Mouse (Mus musculus) heart, embryonic 13.5 days (tissue): Measurements from ENCODE around the gene Smtnl2. TPM values are rescaled to one million over a fixed set of nuclear protein-coding genes. Genes with fewer than 3 reads are reported as not detected.

Experiments
- ATAC-seq: fragments of 200-750 bp; cut with Nextera tagmentation; 2 replicates; pipeline ENCODE4 v1.8.0; 2017; ENCODE audit warnings: moderate TSS enrichment; ENCODE audit not compliant: insufficient number of reproducible peaks, low FRiP score, low TSS enrichment; ENCODE audit errors: extremely low read depth
- H3K27ac ChIP-seq: fragments of 300-500 bp; sonication (generic); replicated peaks from 2 replicates; pipeline ENCODE4 v1.5.1; 2015; ENCODE audit warnings: moderate library complexity, mild to moderate bottlenecking, inconsistent platforms
- H3K27me3 ChIP-seq: fragments of 300-500 bp; sonication (generic); replicated peaks from 2 replicates; pipeline ENCODE4 v1.6.1; 2015; ENCODE audit warnings: mild to moderate bottlenecking, inconsistent platforms
- H3K36me3 ChIP-seq: fragments of 300-500 bp; sonication (generic); 2 replicates; pipeline ENCODE4 v1.6.1; 2015; ENCODE audit warnings: mild to moderate bottlenecking, inconsistent platforms
- H3K4me1 ChIP-seq: fragments of 300-500 bp; sonication (generic); 2 replicates; pipeline ENCODE4 v1.6.1; 2015; ENCODE audit warnings: inconsistent platforms
- H3K4me2 ChIP-seq: fragments of 300-500 bp; sonication (generic); 2 replicates; pipeline ENCODE4 v1.6.1; 2015; ENCODE audit warnings: inconsistent platforms, mild to moderate bottlenecking, moderate library complexity
- H3K4me3 ChIP-seq: fragments of 300-500 bp; sonication (generic); 2 replicates; pipeline ENCODE4 v1.5.1; 2015; ENCODE audit warnings: moderate library complexity, mild to moderate bottlenecking, inconsistent platforms
- H3K9ac ChIP-seq: fragments of 300-500 bp; sonication (generic); 2 replicates; pipeline ENCODE4 v1.6.1; 2015; ENCODE audit warnings: inconsistent platforms, mild to moderate bottlenecking, moderate library complexity
- H3K9me3 ChIP-seq: fragments of 300-500 bp; sonication (generic); 2 replicates; pipeline ENCODE4 v1.6.1; 2016; ENCODE audit warnings: inconsistent platforms
- WGBS: fragments of 180-500 bp; shearing (Covaris S2); methylation state at CpG from one replicate; pipeline ENCODE4 v1.1.7; 2015; ENCODE audit warnings: mixed read lengths; 5-methylcytosine and 5-hydroxymethylcytosine counted together
- polyA plus RNA-seq: library from polyadenylated mRNA; unstranded; fragments of >200 nt; fragmentation: Nextera tagmentation; extraction: Ambion mirVana; gene quantifications from 2 replicates; pipeline ENCODE4 v1.2.1, GENCODE M21; 2015

Smtnl2 gene
- polyA plus RNA-seq, 1 experiment from 2014 or later = 145 TPM

DNA sequence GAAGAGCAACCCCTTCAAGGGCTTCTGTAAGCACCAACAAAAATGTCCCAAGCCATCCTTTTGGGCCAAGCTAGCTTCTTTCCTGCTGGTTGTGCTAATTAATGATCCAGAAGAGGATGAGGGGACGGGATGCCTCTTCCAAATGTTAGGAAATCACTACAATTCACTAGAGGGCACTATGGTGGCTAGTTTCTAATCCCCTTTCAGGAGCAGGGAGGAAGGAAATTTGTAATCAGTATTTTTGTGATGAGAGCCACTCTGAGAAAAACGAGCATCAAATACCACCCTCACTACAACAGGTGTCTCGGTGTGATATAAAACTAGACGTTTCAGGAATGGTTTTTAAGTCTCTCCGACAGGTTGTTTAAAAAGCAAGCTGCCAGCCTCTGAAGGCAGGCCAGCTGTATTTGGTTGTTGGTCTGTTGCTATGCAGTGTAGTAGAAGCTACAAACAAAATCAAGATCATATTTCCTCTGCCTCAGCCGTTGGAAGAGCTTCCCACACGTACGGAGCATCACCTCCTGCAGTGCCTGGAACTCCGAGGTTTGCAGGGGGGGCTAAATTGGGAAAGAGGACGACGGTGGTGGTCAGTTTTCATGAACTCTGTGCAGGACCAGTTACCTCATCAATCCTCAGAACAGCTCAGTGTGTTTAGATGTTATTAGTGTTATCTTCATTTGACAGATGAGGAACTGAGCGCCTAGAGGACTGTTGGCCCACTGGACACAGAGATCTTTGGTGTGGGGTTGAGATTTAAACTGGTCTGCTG, 41.4 kb downstream of the Smtnl2 start:
- no peak overlapping the region for H3K4me3 ChIP-seq
- H3K4me2 ChIP-seq = no peak overlapping the region
- no peaks in the 10 kb centered on the region for H3K9me3 ChIP-seq
- ATAC-seq = no peak
- H3K27ac ChIP-seq = no peak overlapping the region
- 18% methylated on average over 12 of the region's 12 CpGs for whole genome bisulfite sequencing
- no peaks in the 10 kb centered on the region for H3K27me3 ChIP-seq
- peaks cover 18% of the 10 kb centered on the region for H3K4me1 ChIP-seq
- H3K36me3 ChIP-seq = 0 out of 2 replicates have a peak, but pooled peaks cover 2% of the 10 kb centered on the region
- H3K9ac ChIP-seq = no peak overlapping the region

DNA sequence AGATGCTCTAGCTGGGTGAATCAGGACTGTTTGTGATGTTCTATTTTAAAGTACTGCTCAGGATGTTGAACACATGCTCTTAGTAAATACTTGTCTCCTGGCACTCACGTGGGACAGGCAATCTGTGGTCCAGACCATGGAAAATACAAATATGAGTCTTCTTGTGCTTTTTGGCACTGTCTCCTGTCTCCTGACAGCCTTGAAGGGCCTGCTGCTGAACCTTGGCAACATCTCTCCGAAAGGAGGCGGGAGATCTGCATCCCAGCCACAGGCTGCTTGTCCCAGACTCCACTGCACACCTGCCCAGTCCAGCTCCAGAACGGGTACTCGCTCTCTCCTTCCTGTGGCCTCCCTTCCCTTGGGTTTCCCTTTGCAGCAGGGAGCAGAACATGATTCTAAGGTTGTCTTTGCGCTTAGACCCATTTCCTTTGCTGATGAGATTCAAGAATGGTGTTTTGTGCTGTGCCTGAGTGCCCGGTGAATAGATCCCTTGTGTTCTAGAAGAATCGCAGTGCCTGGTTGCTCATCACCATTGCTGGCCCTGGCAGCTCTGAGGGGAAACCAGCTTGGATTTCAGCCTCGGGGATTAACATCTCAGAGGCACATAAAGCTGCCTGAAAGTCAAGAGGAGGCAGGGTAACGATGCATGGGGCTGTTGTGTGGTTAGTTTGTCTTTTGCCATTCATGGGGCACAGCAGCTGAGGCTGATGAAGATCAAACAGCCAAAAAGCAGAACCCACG, 43.4 kb downstream of the Smtnl2 start:
- no peak for ATAC-seq
- Histone ChIP-seq H3K27ac (no peak overlapping the region), H3K9ac (no peak overlapping the region), H3K4me1 (peaks cover 26% of the 10 kb centered on the region), H3K9me3 (no peaks in the 10 kb centered on the region), H3K4me2 (no peak overlapping the region), H3K4me3 (no peak overlapping the region), H3K36me3 (no peaks in the 10 kb centered on the region), H3K27me3 (no peaks in the 10 kb centered on the region)
- WGBS = 64% methylated on average over 11 of the region's 11 CpGs

DNA sequence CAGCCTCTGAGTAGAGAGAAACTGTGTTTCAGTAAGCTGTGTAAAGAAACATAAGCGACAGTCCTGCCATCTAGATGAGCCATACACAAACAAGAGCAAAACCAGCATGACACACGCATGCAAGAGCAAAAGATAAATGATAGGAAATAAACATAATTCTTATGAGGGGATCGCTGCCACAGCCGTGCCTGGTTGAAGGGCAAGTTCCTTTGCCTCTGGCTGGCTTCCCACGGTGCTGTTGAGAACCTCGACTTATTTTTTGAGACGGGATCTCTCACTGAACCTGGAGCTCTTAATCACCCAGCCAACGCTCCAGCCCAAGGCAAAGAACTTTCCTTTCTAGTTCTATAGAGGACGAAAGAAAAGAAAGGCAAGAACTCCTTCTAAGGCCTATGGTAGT, 45.4 kb downstream of the Smtnl2 start:
- Histone ChIP-seq H3K9ac (no peak overlapping the region), H3K9me3 (no peaks in the 10 kb centered on the region), H3K36me3 (no peaks in the 10 kb centered on the region), H3K27me3 (no peaks in the 10 kb centered on the region), H3K4me1 (peaks cover 37% of the 10 kb centered on the region), H3K27ac (no peak overlapping the region), H3K4me2 (no peak overlapping the region), H3K4me3 (no peak overlapping the region)
- ATAC-seq = no peak
- 82% methylated on average over 9 of the region's 9 CpGs for WGBS

DNA sequence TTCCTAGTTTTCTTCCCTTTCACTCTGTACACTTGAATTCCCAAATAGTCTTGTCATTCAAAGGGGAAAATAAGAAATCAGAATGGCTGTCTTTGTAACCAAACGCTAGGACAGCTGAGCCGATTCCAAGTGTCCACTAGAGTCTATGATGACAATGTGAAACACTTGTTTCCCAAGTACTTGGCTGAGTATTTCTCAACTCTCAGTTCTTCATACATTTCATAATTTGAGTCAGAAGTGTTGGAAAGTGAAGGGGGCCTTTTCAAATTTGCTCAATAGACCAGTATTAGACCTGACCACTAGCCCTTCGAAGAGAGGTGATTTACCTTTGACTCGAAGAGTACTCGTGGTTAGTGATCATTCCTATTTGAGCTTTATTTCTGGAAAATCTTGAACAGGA, 47.0 kb downstream of the Smtnl2 start:
- no peak overlapping the region for H3K4me2 ChIP-seq
- peaks cover 24% of the 10 kb centered on the region for H3K4me1 ChIP-seq
- H3K4me3 ChIP-seq = no peak overlapping the region
- H3K27ac ChIP-seq = no peak overlapping the region
- no peaks in the 10 kb centered on the region for H3K27me3 ChIP-seq
- H3K36me3 ChIP-seq = no peaks in the 10 kb centered on the region
- ATAC-seq = no peak
- WGBS = 87% methylated on average over 5 of the region's 5 CpGs
- no peaks in the 10 kb centered on the region for H3K9me3 ChIP-seq
- no peak overlapping the region for H3K9ac ChIP-seq

DNA sequence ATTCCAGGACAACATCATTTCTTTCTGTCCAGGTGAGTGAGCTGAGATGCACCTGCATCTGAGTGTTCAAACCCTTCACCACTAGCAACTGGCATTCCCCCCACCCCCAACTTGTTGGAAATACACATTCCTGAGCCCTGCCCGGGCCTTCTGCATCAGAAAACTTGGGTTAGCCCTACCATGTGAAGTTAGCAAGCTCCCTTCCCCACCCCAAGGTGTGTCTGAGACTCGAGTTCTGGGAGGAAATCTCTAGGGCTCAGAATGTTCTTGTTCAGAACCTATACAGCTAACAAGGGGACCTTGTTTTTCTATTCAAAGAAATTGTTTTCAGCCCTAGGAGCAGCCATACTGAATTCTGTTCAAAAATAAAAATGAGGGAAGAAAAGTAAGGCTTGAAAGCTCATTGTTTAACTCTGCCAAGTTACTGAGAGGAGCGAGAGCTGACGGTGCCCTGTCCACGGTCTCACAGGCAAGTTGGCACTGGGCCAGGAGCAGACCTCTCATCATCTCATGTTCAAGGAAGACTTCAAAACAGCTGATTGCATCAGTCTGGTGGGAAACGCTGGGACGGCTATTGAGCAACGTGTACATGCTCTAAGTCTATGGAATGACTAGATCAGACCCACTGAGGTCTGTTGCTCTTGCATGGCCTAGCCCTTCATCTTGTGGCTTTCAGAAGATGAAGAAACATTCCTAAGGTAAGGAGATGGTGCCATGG, 47.8 kb downstream of the Smtnl2 start:
- Histone ChIP-seq H3K27ac (no peak overlapping the region), H3K9me3 (no peaks in the 10 kb centered on the region), H3K9ac (no peak overlapping the region), H3K27me3 (no peaks in the 10 kb centered on the region), H3K36me3 (no peaks in the 10 kb centered on the region), H3K4me3 (no peak overlapping the region), H3K4me2 (no peak overlapping the region), H3K4me1 (peaks cover 20% of the 10 kb centered on the region)
- ATAC-seq = no peak
- WGBS = 29% methylated on average over 8 of the region's 8 CpGs

DNA sequence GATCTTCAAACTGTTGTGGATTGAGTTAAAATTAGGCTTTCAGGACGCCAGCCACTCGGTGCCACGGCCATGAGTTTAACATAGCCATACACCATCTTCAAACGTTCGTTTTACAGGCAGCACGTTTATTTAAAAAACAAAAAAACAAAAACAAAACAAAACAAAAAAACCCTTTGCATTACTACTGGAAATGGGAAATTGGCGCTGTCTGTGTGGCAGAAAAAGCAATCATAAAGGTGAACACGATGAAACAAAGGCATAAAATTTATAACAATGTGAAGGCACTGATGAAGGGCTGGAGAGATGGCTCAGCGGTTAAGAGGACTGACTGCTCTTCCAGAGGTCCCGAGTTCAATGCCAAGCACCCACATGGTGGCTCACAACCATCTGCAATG, 49.2 kb downstream of the Smtnl2 start, which contains the start of gene Tekt1:
Gene Tekt1, minus strand, starts transcription at position 96 of the 395 bp plus-strand sequence.
- ATAC-seq = no peak
- Histone ChIP-seq H3K27ac (no peak within 1 kb of the TSS), H3K4me2 (peak within 1 kb of the TSS; percentile 92), H3K36me3 (no peaks in the 10 kb centered on the region), H3K9me3 (no peaks in the 10 kb centered on the region), H3K4me3 (peak within 1 kb of the TSS; percentile 57), H3K4me1 (peaks cover 20% of the 10 kb centered on the region), H3K27me3 (no peaks in the 10 kb centered on the region), H3K9ac (peak within 1 kb of the TSS; percentile 78)
- 32% methylated on average over 10 of the region's 10 CpGs for WGBS

DNA sequence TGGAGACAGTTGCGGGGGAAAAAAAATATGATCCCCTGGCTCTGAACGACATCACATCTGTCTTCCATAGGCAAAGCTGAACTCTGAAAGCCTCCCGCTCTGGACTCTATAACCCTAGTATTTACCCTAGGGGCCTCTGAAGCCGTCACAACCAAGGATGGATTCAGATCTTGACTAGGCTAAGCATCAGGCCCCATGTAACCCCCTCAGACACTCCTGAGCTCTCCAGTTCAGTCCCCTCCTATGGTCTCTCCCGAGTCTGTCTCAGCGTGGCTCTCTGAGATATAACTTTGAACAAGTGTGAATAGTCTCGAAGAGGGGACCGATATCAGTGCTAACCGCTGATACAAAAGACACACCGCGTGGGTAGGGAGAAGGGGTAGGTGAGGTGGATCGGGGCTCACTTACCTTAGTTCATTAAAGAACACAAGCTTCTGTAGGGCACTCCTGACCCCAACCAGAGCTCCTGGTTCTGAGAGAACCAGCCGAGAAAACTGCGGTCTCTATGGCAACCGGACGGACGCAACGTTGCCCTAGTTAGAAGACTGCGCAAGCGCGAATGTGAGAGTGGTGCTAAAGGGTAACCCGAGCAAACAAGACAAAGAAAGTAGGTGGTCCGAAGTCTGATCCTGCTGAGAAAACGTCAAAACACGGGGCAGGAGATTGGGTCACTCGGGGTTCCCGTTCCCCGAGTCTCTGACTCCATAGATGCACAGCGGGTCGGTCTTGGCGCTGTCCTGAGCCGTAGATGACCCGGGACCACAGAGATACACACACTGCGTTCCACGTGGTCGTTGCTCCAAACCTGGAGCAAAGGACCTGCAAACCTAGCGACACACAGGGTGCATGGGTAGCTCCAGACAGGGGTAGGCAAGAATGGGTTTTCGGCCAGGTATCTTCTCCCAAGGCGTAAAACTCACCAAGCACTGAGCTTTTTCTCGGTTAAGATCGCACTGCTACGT, 49.8 kb downstream of the Smtnl2 start:
- Histone ChIP-seq H3K9me3 (no peaks in the 10 kb centered on the region), H3K27ac (no peak overlapping the region), H3K4me2 (peak overlapping the region; percentile 92), H3K27me3 (no peaks in the 10 kb centered on the region), H3K4me3 (peak overlapping the region; percentile 57), H3K36me3 (no peaks in the 10 kb centered on the region), H3K4me1 (peaks cover 20% of the 10 kb centered on the region), H3K9ac (peak overlapping the region; percentile 78)
- 10% methylated on average over 42 of the region's 42 CpGs for WGBS
- no peak for ATAC-seq

DNA sequence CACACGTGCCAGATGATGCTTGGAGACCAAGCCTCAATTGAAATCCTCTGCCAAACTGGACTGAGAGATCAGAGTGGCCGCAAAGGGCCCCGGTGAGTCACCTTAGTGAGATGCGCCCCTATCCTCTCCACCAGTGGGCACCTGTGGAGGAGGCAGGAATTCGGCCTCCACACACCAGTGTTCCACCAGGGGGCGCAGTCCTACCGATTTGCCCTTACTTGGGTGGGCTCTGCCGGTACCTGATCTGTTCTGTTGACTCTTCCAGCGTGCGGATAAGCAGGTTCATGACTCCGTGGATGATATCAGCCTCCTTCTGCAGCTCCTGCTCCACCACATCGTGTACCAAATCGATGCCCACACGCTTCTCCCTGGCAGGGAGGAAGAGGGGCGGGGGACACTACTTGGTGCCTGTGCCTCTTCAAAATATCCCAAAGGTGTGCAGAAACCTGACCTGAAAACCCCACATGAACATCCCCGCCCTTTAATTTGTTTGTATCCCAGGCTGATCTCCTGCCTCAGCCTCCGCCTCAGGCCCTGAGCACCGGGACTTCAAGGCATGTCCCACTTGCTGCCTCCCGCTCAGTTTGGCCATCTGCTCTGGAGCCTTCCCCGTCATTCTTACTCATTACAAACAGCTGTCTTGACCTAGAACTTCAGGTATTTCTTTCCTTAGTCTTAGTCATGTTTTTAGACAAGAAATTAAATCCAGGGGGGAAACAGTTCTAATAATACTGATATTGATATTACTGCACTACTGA, 56.4 kb downstream of the Smtnl2 start:
- no peak; the same call in 1 of the 2 replicates for ATAC-seq
- Histone ChIP-seq H3K36me3 (no peaks in the 10 kb centered on the region), H3K4me1 (no peaks in the 10 kb centered on the region), H3K9ac (peak overlapping the region; percentile 38), H3K9me3 (no peaks in the 10 kb centered on the region), H3K4me2 (peak overlapping the region; percentile 63), H3K27ac (no peak overlapping the region), H3K4me3 (peak overlapping the region; percentile 21), H3K27me3 (no peaks in the 10 kb centered on the region)
- WGBS = 23% methylated on average over 20 of the region's 20 CpGs

DNA sequence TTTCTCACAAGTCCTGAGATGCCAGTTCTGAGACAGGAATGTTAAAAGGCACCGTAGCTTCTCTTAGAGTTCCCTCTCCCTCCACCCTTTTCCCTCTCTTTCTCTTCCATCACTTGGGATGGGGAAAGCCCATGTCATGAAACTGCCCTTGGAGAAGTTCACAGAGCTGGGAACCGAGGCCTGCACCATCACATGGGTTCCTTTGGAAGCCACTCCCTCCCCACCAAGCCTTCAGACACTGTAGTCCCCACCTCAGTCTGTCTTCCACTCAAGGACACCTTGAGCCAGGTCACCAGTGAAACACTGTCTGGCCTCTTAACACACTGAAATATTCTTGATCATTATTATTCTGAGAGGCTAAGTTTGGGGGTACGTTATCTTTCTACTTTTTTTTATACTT, 58.3 kb downstream of the Smtnl2 start:
- Histone ChIP-seq H3K4me2 (no peak overlapping the region), H3K4me1 (no peaks in the 10 kb centered on the region), H3K36me3 (no peaks in the 10 kb centered on the region), H3K4me3 (no peak overlapping the region), H3K27me3 (no peaks in the 10 kb centered on the region), H3K9me3 (no peaks in the 10 kb centered on the region), H3K9ac (no peak overlapping the region), H3K27ac (no peak overlapping the region)
- no peak for ATAC-seq
- WGBS = 70% methylated on average over 3 of the region's 3 CpGs

DNA sequence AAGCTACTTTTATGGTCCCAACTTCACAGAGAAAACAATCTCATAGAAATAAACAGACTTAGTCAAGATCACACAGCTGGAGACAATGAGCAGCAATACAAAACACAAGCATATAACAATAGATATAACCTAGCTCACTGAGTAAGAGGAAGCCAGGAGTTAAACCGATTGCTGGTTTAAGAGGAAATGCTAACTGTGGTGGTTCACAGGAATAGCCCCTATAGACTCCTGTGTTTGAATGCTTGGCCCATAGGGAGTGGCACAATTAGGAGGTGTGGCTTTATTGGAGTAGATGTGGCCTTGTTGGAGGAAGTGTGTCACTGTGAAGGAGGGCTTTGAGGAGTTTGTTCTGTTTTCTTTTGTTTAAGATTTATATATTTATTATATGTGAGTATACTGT, 59.2 kb downstream of the Smtnl2 start:
- Histone ChIP-seq H3K36me3 (no peaks in the 10 kb centered on the region), H3K9ac (no peak overlapping the region), H3K4me3 (no peak overlapping the region), H3K4me2 (no peak overlapping the region), H3K9me3 (no peaks in the 10 kb centered on the region), H3K27me3 (no peaks in the 10 kb centered on the region), H3K27ac (no peak overlapping the region), H3K4me1 (no peaks in the 10 kb centered on the region)
- ATAC-seq = no peak
- whole genome bisulfite sequencing = 74% methylated on average over 1 of the region's 1 CpGs
